Mouse (Mus musculus) ES-E14 (cell line): ENCODE results near the gene Bche. TPM values are rescaled to one million over a fixed set of nuclear protein-coding genes. Genes with fewer than 3 reads are reported as not detected.

ENCODE experiments used
- DNase-seq: peaks from one replicate; pipeline ENCODE4 v3.0.0-alpha.2; 2013; ENCODE audit warnings: low read depth, low spot score
- H3K27ac ChIP-seq: 2 replicates; pipeline ENCODE4 v1.5.1; 2012; ENCODE audit warnings: low read depth, mild to moderate bottlenecking, low read length, moderate library complexity, mixed read lengths; ENCODE audit not compliant: poor library complexity, insufficient read depth, severe bottlenecking
- H3K36me3 ChIP-seq: 2 replicates; pipeline ENCODE4 v1.6.1; 2012; ENCODE audit warnings: mild to moderate bottlenecking, low read length, moderate library complexity, mixed read lengths; ENCODE audit not compliant: control insufficient read depth, poor library complexity, insufficient read depth, severe bottlenecking
- H3K4me1 ChIP-seq, 2 experiments: fragments of 150-350 bp in 1 of 2; sonication (generic) in 1 of 2; 2 replicates each; pipeline ENCODE4 v1.6.1; 2012; ENCODE audit warnings: low read length in 2 of 2, mild to moderate bottlenecking in 1 of 2, mixed read lengths in 1 of 2; ENCODE audit not compliant: control insufficient read depth in 2 of 2, insufficient read depth in 2 of 2, poor library complexity in 1 of 2
- H3K4me3 ChIP-seq, 2 experiments: fragments of 150-350 bp in 1 of 2; sonication (generic) in 1 of 2; 2 replicates each; pipeline ENCODE4 v1.5.1; 2012; ENCODE audit warnings: low read length in 2 of 2, low read depth in 1 of 2, mild to moderate bottlenecking in 1 of 2, mixed read lengths in 1 of 2; ENCODE audit not compliant: insufficient read depth in 1 of 2, poor library complexity in 1 of 2, severe bottlenecking in 1 of 2
- H3K9ac ChIP-seq: 2 replicates; pipeline ENCODE4 v1.6.1; 2012; ENCODE audit warnings: low read depth, mild to moderate bottlenecking, low read length, mixed read lengths; ENCODE audit not compliant: poor library complexity, insufficient read depth, severe bottlenecking
- H3K9me3 ChIP-seq: fragments of 150-350 bp; sonication (generic); 2 replicates; pipeline ENCODE4 v1.6.1; 2012; ENCODE audit warnings: low read depth, mild to moderate bottlenecking, low read length; ENCODE audit not compliant: control insufficient read depth, insufficient read depth
- CHD2 ChIP-seq: IDR thresholded peaks from 2 replicates; pipeline ENCODE4 v1.6.1; 2014; ENCODE audit warnings: mild to moderate bottlenecking, low read depth, low read length, inconsistent platforms
- HCFC1 ChIP-seq: IDR thresholded peaks from 2 replicates; pipeline ENCODE4 v1.6.1; 2012; ENCODE audit warnings: low read length, inconsistent platforms, borderline replicate concordance; ENCODE audit not compliant: insufficient read depth
- MAFK ChIP-seq: IDR thresholded peaks from 2 replicates; pipeline ENCODE4 v1.6.1; 2014; ENCODE audit warnings: mild to moderate bottlenecking, low read depth, low read length, inconsistent platforms; ENCODE audit not compliant: insufficient read depth
- ZC3H11A ChIP-seq: IDR thresholded peaks from 2 replicates; pipeline ENCODE4 v1.6.1; 2012; ENCODE audit warnings: low read depth, mild to moderate bottlenecking, inconsistent platforms, low read length, borderline replicate concordance
- ZNF384 ChIP-seq: IDR thresholded peaks from 2 replicates; pipeline ENCODE4 v1.6.1; 2012; ENCODE audit warnings: low read depth, low read length, inconsistent platforms
- in situ Hi-C, 2 experiments: fragments of 600-800 bp; cut with MboI; formaldehyde crosslinking; loops; one replicate each; pipeline ENCODE4 v1.15.1; 2025; ENCODE audit warnings: low sequenced_read_pairs in 2 of 2, inconsistent platforms in 1 of 2; ENCODE audit not compliant: unreplicated experiment in 2 of 2
- total RNA-seq: library from RNA; depleted of rRNA; stranded (reverse); fragments of 300-350 nt; gene quantifications from 2 replicates; pipeline ENCODE4 v1.2.3, GENCODE M21; 2012; rRNA removed

The Bche gene
- 4.2 and 6.6 TPM in 2 replicates for total RNA-seq

GRCm38 (mm10) chr3:73708410-73708714 is at the start of gene Bche:
Gene Bche, minus strand, starts transcription at chr3:73708415.
- TF ChIP-seq MAFK (no peak), CHD2 (no peak), ZC3H11A (no peak), HCFC1 (no peak)
- Histone ChIP-seq H3K9ac (no peak within 1 kb of the TSS), H3K27ac (no peak within 1 kb of the TSS), H3K4me3 (peak within 1 kb of the TSS; percentile 1 to 56; a peak in 3 of 4 replicates), H3K9me3 (no peaks in the 10 kb centered on the region), H3K36me3 (no peaks in the 10 kb centered on the region), H3K4me1 (no peaks in the 10 kb centered on the region)
- no peak for DNase-seq
- in situ Hi-C loops: no loop called here

GRCm38 (mm10) chr3:73741998-73742397 is 33.8 kb upstream of the Bche start:
- Histone ChIP-seq H3K27ac (no peak overlapping the region), H3K36me3 (no peaks in the 10 kb centered on the region), H3K4me1 (no peaks in the 10 kb centered on the region), H3K9ac (no peak overlapping the region), H3K4me3 (no peak overlapping the region), H3K9me3 (no peaks in the 10 kb centered on the region)
- no peak for DNase-seq
- no peak for TF ChIP-seq ZNF384
- no peak for TF ChIP-seq ZC3H11A
- TF ChIP-seq HCFC1: no peak
- TF ChIP-seq MAFK: no peak
- TF ChIP-seq CHD2: no peak
- in situ Hi-C loops: no loop called here

GRCm38 (mm10) chr3:73731677-73732076 is 23.5 kb upstream of the Bche start:
- Histone ChIP-seq H3K27ac (no peak overlapping the region), H3K4me3 (no peak overlapping the region), H3K9ac (no peak overlapping the region), H3K36me3 (no peaks in the 10 kb centered on the region), H3K9me3 (no peaks in the 10 kb centered on the region), H3K4me1 (no peaks in the 10 kb centered on the region)
- DNase-seq: peak; percentile 16
- in situ Hi-C loops: no loop called here
- TF ChIP-seq ZC3H11A (peak; percentile 61; the same call in 1 of the 2 replicates), ZNF384 (no peak)

GRCm38 (mm10) chr3:73729511-73729910 is 21.3 kb upstream of the Bche start:
- in situ Hi-C loops: no loop called here
- Histone ChIP-seq H3K36me3 (no peaks in the 10 kb centered on the region), H3K4me1 (no peaks in the 10 kb centered on the region), H3K4me3 (no peak overlapping the region), H3K9me3 (no peaks in the 10 kb centered on the region), H3K27ac (no peak overlapping the region), H3K9ac (no peak overlapping the region)
- TF ChIP-seq ZC3H11A: no peak
- no peak for TF ChIP-seq MAFK
- no peak for TF ChIP-seq HCFC1
- TF ChIP-seq CHD2: no peak
- no peak for TF ChIP-seq ZNF384
- no peak for DNase-seq

GRCm38 (mm10) chr3:73725711-73726110 is 17.5 kb upstream of the Bche start:
- H3K36me3 ChIP-seq: no peaks in the 10 kb centered on the region
- H3K9me3 ChIP-seq: no peaks in the 10 kb centered on the region
- H3K4me1 ChIP-seq: no peaks in the 10 kb centered on the region
- in situ Hi-C loops: no loop called here
- H3K9ac ChIP-seq: no peak overlapping the region
- DNase-seq: no peak
- TF ChIP-seq CHD2 (no peak), ZNF384 (no peak), MAFK (no peak), ZC3H11A (no peak), HCFC1 (no peak)
- H3K4me3 ChIP-seq: no peak overlapping the region
- H3K27ac ChIP-seq: no peak overlapping the region
